Mouse (Mus musculus): ENCODE results near the gene Sec22b. TPM values are rescaled to one million over a fixed set of nuclear protein-coding genes. Genes with fewer than 3 reads are reported as not detected.

Sec22b gene
- 37.7 to 62.2 TPM (median 46.2 TPM) in 3 replicates for total RNA-seq (2017)

- peak; percentile 95 for ATAC-seq (replicated peaks; ENCODE audit: insufficient number of reproducible peaks, low FRiP score, low TSS enrichment, poor library complexity, severe bottlenecking)
Measured at GRCm38 (mm10) chr3:97900516-97901490, at the start of gene Sec22b. Sec22b (plus strand) TSS chr3:97901190.

GRCm38 (mm10) chr3:97851803-97852202 lies 49.2 kb upstream of the Sec22b start:
- no peak for ATAC-seq (replicated peaks; ENCODE audit: insufficient number of reproducible peaks, low FRiP score, low TSS enrichment, poor library complexity, severe bottlenecking)

- no peak for ATAC-seq (replicated peaks; ENCODE audit: insufficient number of reproducible peaks, low FRiP score, low TSS enrichment, poor library complexity, severe bottlenecking)
Measured at GRCm38 (mm10) chr3:97854575-97855384, 46.2 kb upstream of the Sec22b start.

DNA sequence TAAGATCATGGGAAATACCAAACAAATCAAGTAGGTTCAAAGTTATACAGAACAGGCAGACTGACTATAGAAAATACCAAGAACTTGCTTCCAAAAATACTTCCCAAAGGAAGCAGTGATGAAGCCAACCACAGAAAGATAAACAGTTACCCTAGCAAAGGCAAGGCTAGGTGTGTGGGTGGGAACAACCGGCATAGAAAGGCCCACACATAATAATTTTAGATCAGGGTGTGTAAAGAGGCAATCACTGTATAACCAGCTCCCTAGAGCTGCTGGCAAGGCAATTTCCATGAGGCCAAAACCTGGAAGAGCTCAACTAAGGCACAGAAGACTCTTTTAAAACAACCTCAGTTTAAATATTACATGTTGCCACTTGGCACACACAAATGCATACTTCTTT lies 41.6 kb upstream of the Sec22b start:
- no peak for ATAC-seq (replicated peaks; ENCODE audit: insufficient number of reproducible peaks, low FRiP score, low TSS enrichment, poor library complexity, severe bottlenecking)

DNA sequence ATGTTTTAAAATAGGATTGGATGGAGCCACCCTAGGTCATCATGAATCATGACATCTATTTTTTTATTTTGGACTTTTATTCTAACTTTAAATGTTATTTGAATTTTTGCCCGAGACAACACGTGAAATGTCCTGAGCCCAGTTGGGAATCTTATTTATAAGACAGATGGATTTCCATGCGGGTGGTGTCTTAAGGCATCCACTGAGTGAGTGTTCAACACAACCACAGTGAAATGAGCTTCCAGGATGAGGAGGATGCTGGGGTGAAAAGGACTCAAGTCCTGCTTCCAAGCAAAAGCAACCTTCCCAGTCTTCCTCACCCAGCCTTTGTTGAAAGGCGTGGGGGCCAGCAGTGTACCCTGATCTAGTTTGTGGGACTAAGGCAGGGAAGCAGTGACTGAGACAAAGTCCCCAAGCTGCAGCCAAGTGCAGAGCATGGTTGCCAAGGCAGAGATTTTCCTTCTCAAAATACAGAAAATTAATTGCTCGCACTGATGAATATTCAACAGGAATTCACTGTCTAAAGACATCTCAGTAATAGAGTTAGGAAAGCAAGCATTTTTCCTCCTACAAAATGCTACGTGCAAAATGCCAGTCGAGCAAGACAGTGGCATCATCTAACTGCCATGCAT lies 40.1 kb upstream of the Sec22b start:
- ATAC-seq (replicated peaks; ENCODE audit: insufficient number of reproducible peaks, low FRiP score, low TSS enrichment, poor library complexity, severe bottlenecking), result no peak

DNA sequence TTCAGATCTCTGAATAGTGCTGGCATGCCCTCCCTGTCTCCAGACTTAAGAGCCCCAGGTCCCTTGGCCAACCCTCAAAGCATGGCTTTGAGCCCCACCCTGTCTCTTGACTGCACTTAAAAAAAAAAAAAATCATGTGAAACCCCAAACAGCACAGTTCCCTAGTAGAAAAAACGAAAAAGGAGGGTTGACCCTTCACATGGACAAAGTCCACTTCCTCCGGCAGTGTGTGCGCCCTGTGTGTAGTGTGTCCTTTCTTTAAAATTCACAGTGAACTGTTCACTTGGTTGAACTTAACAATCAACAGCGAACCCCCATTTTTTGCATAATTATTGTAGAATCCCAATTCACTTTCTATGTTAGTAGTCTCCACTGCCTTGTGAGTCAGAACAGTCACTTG lies 34.3 kb upstream of the Sec22b start:
- no peak for ATAC-seq (replicated peaks; ENCODE audit: insufficient number of reproducible peaks, low FRiP score, low TSS enrichment, poor library complexity, severe bottlenecking)

GRCm38 (mm10) chr3:97867221-97868023 lies 33.6 kb upstream of the Sec22b start:
- ATAC-seq (replicated peaks; ENCODE audit: insufficient number of reproducible peaks, low FRiP score, low TSS enrichment, poor library complexity, severe bottlenecking), result no peak

GRCm38 (mm10) chr3:97868024-97868689 lies 32.8 kb upstream of the Sec22b start:
- ATAC-seq (replicated peaks; ENCODE audit: insufficient number of reproducible peaks, low FRiP score, low TSS enrichment, poor library complexity, severe bottlenecking), result 0 out of 2 replicates have a peak, but pooled peaks have one; percentile 50

DNA sequence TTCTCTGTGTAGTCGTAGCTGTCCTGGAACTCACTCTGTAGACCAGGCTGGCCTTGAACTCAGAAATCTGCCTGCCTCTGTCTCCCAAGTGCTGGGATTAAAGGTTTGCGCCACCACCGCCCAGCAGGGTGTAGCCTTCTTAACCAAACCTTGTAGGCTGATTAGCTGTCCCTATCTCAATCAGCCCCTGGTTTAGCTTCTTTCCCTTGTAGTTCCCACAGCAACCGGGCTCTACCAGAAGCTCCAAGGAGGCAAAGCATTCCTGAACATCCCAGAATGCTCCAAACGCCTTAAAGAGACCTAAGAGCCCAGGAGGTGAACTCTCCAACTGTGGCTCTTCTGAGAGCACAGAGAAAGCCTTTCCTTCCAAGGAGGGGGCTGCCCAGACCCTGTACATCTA lies 32.3 kb upstream of the Sec22b start:
- ATAC-seq (replicated peaks; ENCODE audit: insufficient number of reproducible peaks, low FRiP score, low TSS enrichment, poor library complexity, severe bottlenecking), result no peak

DNA sequence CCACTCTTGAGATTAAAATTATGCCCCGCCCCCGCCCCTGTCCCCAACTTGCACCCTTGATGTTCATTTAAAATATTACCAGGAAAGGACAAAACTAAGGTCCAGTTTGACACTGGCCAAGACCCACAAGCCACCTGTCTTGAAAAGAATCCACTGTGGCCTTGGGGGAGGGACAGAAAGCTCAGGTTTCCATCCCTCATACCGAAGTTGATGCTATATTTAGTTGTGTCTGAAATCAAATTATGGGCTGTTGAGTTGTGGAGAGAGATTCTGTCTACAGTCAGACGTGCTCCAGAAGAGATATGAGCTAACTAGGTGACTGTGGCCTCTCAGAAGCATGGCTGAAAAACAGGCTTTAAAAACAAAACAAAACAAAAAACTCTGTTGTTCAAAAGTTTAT lies 31.3 kb upstream of the Sec22b start:
- no peak for ATAC-seq (replicated peaks; ENCODE audit: insufficient number of reproducible peaks, low FRiP score, low TSS enrichment, poor library complexity, severe bottlenecking)

GRCm38 (mm10) chr3:97874777-97875176 lies 26.2 kb upstream of the Sec22b start:
- ATAC-seq (replicated peaks; ENCODE audit: insufficient number of reproducible peaks, low FRiP score, low TSS enrichment, poor library complexity, severe bottlenecking), result no peak

DNA sequence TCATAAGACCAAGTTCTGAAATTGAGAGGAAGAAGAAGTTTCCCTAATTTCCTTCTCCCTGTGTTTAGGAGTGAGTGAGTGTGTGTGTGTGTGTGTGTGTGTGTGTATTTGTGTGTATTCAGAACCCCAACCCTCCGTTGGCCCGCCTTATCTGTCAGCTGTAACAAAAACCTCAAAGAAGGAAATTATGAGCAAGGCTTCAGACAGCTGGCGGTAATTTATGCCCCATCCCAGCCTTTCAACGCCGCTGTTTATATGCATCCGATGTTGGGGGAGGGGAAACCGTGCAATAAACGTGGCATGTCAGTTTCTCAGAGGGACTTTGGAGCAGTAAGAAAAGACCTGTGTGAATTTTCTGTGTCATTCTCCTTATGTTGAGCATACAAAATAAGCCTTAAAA lies 24.7 kb upstream of the Sec22b start:
- no peak for ATAC-seq (replicated peaks; ENCODE audit: insufficient number of reproducible peaks, low FRiP score, low TSS enrichment, poor library complexity, severe bottlenecking)

DNA sequence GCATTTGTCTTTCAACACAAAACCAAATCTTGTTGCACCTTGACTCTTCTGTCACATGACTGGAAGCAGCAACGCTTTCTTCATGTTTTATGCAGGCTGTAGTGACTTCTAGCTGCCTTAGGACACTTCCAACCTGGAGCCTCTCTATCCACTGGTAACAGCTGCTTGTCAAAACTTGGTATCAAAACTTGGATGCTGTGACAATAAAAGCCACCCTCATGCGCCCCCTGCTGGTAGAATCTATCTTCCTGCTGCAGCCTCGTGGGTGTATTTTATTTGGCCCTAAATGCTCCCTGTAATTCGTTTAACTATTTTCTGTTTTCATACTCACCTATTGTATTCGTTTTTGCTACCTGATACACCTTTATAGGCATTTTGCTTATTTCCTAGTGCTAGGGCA lies 21.8 kb upstream of the Sec22b start:
- peak; percentile 63; the same call in 1 of the 2 replicates for ATAC-seq (replicated peaks; ENCODE audit: insufficient number of reproducible peaks, low FRiP score, low TSS enrichment, poor library complexity, severe bottlenecking)

DNA sequence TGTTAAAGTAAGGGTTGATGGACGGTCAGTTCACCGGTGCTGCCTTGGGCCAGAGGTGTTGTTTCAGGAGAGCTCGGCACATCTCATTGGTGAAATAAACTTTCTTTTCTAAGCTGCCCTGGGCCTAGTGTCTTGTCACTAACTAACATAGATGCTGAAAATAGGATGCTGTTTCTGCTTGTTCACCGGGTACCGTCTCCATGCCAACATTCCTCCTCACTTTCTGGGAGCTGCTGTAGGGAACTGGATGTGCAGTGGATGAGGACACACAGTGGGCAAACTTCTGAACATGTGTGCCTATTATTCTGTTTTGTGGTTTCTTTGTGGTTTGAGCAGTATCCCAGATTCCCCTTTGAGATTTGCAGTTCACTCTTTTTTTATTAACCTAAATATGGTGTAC lies 19.4 kb upstream of the Sec22b start:
- no peak for ATAC-seq (replicated peaks; ENCODE audit: insufficient number of reproducible peaks, low FRiP score, low TSS enrichment, poor library complexity, severe bottlenecking)

DNA sequence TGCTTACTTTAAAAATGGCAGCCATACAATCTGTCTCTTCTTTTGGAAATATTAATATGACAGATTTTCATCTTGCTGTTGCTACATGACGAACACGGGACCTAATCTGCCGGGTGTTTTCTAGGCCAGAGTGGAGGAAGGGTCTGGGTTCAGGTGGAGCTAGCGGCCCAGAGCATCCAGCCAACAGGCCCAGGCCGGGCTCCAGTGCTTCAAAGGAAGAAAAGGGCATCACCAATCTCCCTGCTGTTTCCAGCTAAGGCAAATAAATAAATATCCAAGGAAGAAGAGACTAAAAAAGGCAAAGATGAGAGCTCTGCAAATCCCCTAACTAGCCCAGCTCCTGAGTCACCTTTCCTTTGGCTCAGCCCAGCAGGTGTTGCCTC lies 13.2 kb upstream of the Sec22b start:
- ATAC-seq (replicated peaks; ENCODE audit: insufficient number of reproducible peaks, low FRiP score, low TSS enrichment, poor library complexity, severe bottlenecking), result no peak

- no peak for ATAC-seq (replicated peaks; ENCODE audit: insufficient number of reproducible peaks, low FRiP score, low TSS enrichment, poor library complexity, severe bottlenecking)
Measured at GRCm38 (mm10) chr3:97888168-97888901, 12.7 kb upstream of the Sec22b start, which contains the start of gene Pde4dip. Pde4dip (minus strand) TSS chr3:97888707.

DNA sequence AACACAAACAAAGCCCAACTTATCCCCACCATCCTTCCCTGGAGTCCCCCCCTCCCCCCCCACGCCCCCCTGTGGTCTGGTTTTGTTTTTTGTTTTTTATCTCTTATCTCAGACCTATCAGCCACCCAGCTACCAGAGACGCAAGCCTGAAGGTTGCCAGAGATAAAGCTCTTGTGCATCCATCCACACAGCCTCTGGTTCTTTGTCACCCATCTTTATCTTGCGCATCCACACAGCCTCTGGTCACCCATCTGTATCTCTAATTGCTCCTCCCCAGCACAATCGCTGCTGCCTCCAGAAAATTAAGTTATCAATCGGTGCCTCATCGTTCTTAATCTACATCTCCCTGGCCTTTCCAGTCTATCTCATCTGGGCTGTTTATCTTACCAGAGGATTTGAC lies 10.8 kb upstream of the Sec22b start:
- ATAC-seq (replicated peaks; ENCODE audit: insufficient number of reproducible peaks, low FRiP score, low TSS enrichment, poor library complexity, severe bottlenecking), result no peak
